Mouse (Mus musculus): Measurements from ENCODE around the gene Chga. TPM values are rescaled to one million over a fixed set of nuclear protein-coding genes. Genes with fewer than 3 reads are reported as not detected.

The Chga gene
- polyA plus RNA-seq, 1 experiment, result 74.5 TPM

GRCm38 (mm10) chr12:102601847-102602246, 47.1 kb downstream of the Chga start:
- TF ChIP-seq POLR2A (IDR thresholded peaks at IDR 0.05; ENCODE audit: borderline replicate concordance, extremely low read depth, insufficient read depth, insufficient read length, poor library complexity, severe bottlenecking) (no peak), CTCF (IDR thresholded peaks at IDR 0.05; ENCODE audit: borderline replicate concordance, extremely low read depth, insufficient read depth, insufficient read length) (no peak)
- peak; percentile 79 for DNase-seq (ENCODE audit: low read depth)

- TF ChIP-seq CTCF (IDR thresholded peaks at IDR 0.05; ENCODE audit: borderline replicate concordance, extremely low read depth, insufficient read depth, insufficient read length), result no peak
- TF ChIP-seq POLR2A (IDR thresholded peaks at IDR 0.05; ENCODE audit: borderline replicate concordance, extremely low read depth, insufficient read depth, insufficient read length, poor library complexity, severe bottlenecking), result no peak
- no peak for DNase-seq (ENCODE audit: low read depth)
Measured at GRCm38 (mm10) chr12:102602255-102603041, 47.7 kb downstream of the Chga start.

DNA sequence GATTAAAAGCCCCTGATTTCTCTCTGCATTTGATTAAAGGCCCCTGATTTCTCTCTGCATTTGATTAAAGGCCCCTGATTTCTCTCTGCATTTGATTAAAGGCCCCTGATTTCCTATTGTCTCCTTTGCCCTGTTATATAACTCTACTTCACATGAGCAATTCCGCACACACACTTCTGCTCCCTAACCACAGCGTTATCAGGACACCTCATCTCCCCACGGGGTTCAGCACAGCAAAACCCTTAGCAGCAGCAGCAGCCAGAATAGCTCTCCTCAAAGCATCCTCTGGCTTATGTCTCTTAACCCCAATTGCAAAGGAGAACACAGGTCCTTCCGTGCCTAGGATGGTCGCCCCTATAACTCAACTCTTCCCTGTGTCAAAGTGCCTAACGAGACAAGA, 50.8 kb downstream of the Chga start:
- no peak for DNase-seq (ENCODE audit: low read depth)
- TF ChIP-seq POLR2A (IDR thresholded peaks at IDR 0.05; ENCODE audit: borderline replicate concordance, extremely low read depth, insufficient read depth, insufficient read length, poor library complexity, severe bottlenecking), result no peak
- TF ChIP-seq CTCF (IDR thresholded peaks at IDR 0.05; ENCODE audit: borderline replicate concordance, extremely low read depth, insufficient read depth, insufficient read length), result no peak

- DNase-seq (ENCODE audit: low read depth), result no peak
Measured at GRCm38 (mm10) chr12:102607066-102607465, 52.3 kb downstream of the Chga start.

GRCm38 (mm10) chr12:102607808-102608517, 53.2 kb downstream of the Chga start:
- TF ChIP-seq CTCF (IDR thresholded peaks at IDR 0.05; ENCODE audit: borderline replicate concordance, extremely low read depth, insufficient read depth, insufficient read length) (no peak), POLR2A (IDR thresholded peaks at IDR 0.05; ENCODE audit: borderline replicate concordance, extremely low read depth, insufficient read depth, insufficient read length, poor library complexity, severe bottlenecking) (no peak)
- DNase-seq (ENCODE audit: low read depth), result no peak

More at GRCm38 (mm10) chr12:102607066-102607465, 52.3 kb downstream of the Chga start:
- TF ChIP-seq POLR2A (IDR thresholded peaks at IDR 0.05; ENCODE audit: borderline replicate concordance, extremely low read depth, insufficient read depth, insufficient read length, poor library complexity, severe bottlenecking), result no peak
- no peak for TF ChIP-seq CTCF (IDR thresholded peaks at IDR 0.05; ENCODE audit: borderline replicate concordance, extremely low read depth, insufficient read depth, insufficient read length)

DNA sequence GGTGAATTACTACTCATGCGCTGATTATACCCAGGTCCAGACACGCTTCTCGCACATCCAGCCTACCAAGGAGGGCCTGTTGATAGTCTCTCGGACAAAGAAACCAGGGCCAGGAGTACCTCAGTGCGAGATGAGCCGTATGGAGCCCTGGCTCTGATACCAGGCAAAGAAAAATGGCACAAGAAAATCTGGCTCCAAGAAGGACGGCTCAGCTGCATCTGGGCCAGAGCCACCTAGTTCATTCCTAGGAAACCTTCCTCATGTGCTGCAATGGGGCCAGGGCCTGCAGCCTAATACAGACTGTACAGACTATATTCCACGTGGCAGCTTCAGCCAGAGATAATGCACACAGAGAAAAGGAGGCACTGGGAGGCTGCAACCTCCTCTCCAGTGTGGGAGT, 56.2 kb downstream of the Chga start:
- TF ChIP-seq POLR2A (IDR thresholded peaks at IDR 0.05; ENCODE audit: borderline replicate concordance, extremely low read depth, insufficient read depth, insufficient read length, poor library complexity, severe bottlenecking) (no peak), CTCF (IDR thresholded peaks at IDR 0.05; ENCODE audit: borderline replicate concordance, extremely low read depth, insufficient read depth, insufficient read length) (no peak)
- no peak for DNase-seq (ENCODE audit: low read depth)

DNA sequence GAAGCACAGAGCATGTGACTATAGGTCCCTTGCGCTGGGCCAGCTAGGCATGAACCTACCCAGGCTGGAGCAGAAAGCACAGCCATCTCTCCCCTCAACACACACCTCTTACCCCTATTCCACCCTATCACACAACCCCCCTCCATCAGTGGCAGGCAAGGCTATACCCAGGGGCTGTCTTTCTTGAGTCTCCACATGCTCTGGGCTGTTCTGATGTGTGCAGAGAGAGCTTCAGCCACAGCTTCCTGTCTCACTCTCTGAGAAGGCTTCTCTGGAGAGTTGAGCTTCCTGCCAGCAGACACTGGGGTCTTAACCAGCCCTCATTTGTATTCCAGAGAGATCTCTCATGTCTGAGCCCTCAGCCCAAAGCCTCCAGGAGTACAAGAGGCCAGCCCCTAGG, 57.7 kb downstream of the Chga start:
- DNase-seq (ENCODE audit: low read depth), result no peak
- TF ChIP-seq POLR2A (IDR thresholded peaks at IDR 0.05; ENCODE audit: borderline replicate concordance, extremely low read depth, insufficient read depth, insufficient read length, poor library complexity, severe bottlenecking), result no peak
- TF ChIP-seq CTCF (IDR thresholded peaks at IDR 0.05; ENCODE audit: borderline replicate concordance, extremely low read depth, insufficient read depth, insufficient read length), result no peak

DNA sequence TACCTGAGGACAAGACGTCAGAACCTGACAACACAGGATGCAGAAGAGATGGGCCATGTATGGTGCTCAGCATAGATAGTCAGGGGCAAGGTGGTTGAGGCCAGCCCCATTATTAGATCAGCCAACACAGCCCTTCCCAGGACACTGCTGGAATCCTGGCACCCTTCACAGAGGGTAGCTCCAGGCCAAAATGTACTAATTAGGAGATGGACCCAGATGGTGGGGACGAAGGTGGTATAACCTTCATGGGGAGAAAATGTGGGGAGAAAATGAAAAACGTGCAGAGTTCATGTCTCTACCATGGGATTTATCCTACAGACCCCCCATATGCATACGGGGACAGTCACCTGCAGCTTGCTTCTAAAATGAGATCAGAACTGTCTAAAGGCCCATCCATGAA, 58.6 kb downstream of the Chga start:
- DNase-seq (ENCODE audit: low read depth), result no peak
- no peak for TF ChIP-seq CTCF (IDR thresholded peaks at IDR 0.05; ENCODE audit: borderline replicate concordance, extremely low read depth, insufficient read depth, insufficient read length)
- no peak for TF ChIP-seq POLR2A (IDR thresholded peaks at IDR 0.05; ENCODE audit: borderline replicate concordance, extremely low read depth, insufficient read depth, insufficient read length, poor library complexity, severe bottlenecking)

Other genes starting within 250 kb of the Chga start
- gene Lgmn, start 115.2 kb upstream of the Chga start, polyA plus RNA-seq (2012; rRNA removed), result 47.2 and 61.8 TPM in 2 replicates
- 21.8 and 23.9 TPM in 2 replicates for gene Golga5, start 85.8 kb upstream of the Chga start, polyA plus RNA-seq (2012; rRNA removed)
- 32.3 and 34.0 TPM in 2 replicates for gene Itpk1, start 150.0 kb downstream of the Chga start, polyA plus RNA-seq (2012; rRNA removed)
- 9.3 and 11.6 TPM in 2 replicates for gene Moap1, start 188.7 kb downstream of the Chga start, polyA plus RNA-seq (2012; rRNA removed)
- gene Tmem251, start 188.8 kb downstream of the Chga start, polyA plus RNA-seq (2012; rRNA removed), result 4.9 and 5.0 TPM in 2 replicates
- not detected in 2 replicates for gene Gm28051, start 202.8 kb downstream of the Chga start, polyA plus RNA-seq (2012; rRNA removed)
- 21.9 and 24.1 TPM in 2 replicates for gene Gon7, start 202.8 kb downstream of the Chga start, polyA plus RNA-seq (2012; rRNA removed)
- 40.7 and 40.8 TPM in 2 replicates for gene Ubr7, start 203.0 kb downstream of the Chga start, polyA plus RNA-seq (2012; rRNA removed)
- gene Gm20604, start 203.7 kb downstream of the Chga start, polyA plus RNA-seq (2012; rRNA removed), result 30.8 and 31.6 TPM in 2 replicates